Mouse (Mus musculus) ovary, postnatal 36 days (tissue): ENCODE data around the gene Kif6.

Experiments used
- DNase-seq: peaks from one replicate; pipeline ENCODE4 v3.0.0; 2022; ENCODE audit warnings: low spot score, mixed read lengths

Kif6 gene

GRCm38 (mm10) chr17:49902613-49903012 is 287.7 kb downstream of the Kif6 start:
- no peak for DNase-seq

GRCm38 (mm10) chr17:49923429-49923828 is 308.5 kb downstream of the Kif6 start:
- no peak for DNase-seq

GRCm38 (mm10) chr17:49927611-49928010 is 312.7 kb downstream of the Kif6 start:
- DNase-seq, result no peak

GRCm38 (mm10) chr17:49933806-49934205 is 318.9 kb downstream of the Kif6 start:
- DNase-seq, result no peak

GRCm38 (mm10) chr17:49934586-49934985 is 319.6 kb downstream of the Kif6 start:
- no peak for DNase-seq

- peak; percentile 74 for DNase-seq
Measured at GRCm38 (mm10) chr17:49935602-49936205, 320.8 kb downstream of the Kif6 start.

- no peak for DNase-seq
Measured at GRCm38 (mm10) chr17:49936214-49936613, 321.3 kb downstream of the Kif6 start.

GRCm38 (mm10) chr17:49939146-49939545 is 324.2 kb downstream of the Kif6 start:
- no peak for DNase-seq

- DNase-seq, result no peak
Measured at GRCm38 (mm10) chr17:49942674-49943073, 327.7 kb downstream of the Kif6 start.

GRCm38 (mm10) chr17:49951491-49951855 is 336.5 kb downstream of the Kif6 start:
- peak; percentile 59 for DNase-seq

GRCm38 (mm10) chr17:49951856-49952607 is 337.1 kb downstream of the Kif6 start:
- peak; percentile 19 for DNase-seq

GRCm38 (mm10) chr17:49959021-49959420 is 344.1 kb downstream of the Kif6 start:
- no peak for DNase-seq
